Mouse (Mus musculus): ENCODE measurements around the gene Bnip2. TPM values are rescaled to one million over a fixed set of nuclear protein-coding genes. Genes with fewer than 3 reads are reported as not detected.
A peak's percentile ranks its signal among the peaks of the same experiment; 100 is the strongest.

Bnip2 gene
- total and polyA plus RNA-seq, 2 experiments = 12.8 to 74.3 TPM

DNA sequence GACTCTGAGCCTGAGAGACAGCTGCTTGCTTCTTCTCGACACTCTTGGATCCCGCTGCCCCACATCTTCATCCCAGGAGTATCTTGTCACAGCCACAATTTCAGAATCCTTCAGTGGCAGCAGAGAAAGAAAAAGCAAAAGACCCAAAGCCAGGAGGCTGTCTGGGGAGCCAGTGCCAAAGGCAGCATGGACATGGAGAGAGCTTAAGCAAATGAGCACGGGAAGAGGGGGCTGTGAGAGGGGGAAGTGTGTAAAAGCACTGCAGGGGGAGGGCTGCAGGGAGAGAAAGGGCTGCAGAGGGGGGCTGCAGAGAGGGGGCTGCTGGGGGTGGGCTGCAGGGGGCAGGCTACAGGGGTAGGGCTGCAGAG is 60.1 kb downstream of the Bnip2 start:
- no peaks in the 10 kb centered on the region for H3K79me2 ChIP-seq (ENCODE audit: control insufficient read depth, insufficient read depth, low read length)
- H3K9ac ChIP-seq (ENCODE audit: low read depth, low read length) = no peak overlapping the region
- H3K27ac ChIP-seq (replicated peaks; ENCODE audit: insufficient read depth, low read depth, low read length) = no peak overlapping the region
- no peaks in the 10 kb centered on the region for H3K36me3 ChIP-seq (ENCODE audit: control insufficient read depth, insufficient read depth, low read length)
- no peaks in the 10 kb centered on the region for H3K4me1 ChIP-seq (ENCODE audit: control insufficient read depth, insufficient read depth, low read length)
- 79% methylated on average over 3 of the region's 3 CpGs for WGBS
- no peaks in the 10 kb centered on the region for H3K27me3 ChIP-seq (ENCODE audit: control insufficient read depth, insufficient read depth, low read length)
- H3K4me3 ChIP-seq (ENCODE audit: insufficient read depth, low read depth, low read length) = no peak overlapping the region
- DNase-seq (ENCODE audit: extremely low read depth, low read depth, low spot score) = no peak
- no peak for TF ChIP-seq POLR2A (IDR thresholded peaks at IDR 0.05; ENCODE audit: extremely low read depth, insufficient read depth, low read length)
- no peak for TF ChIP-seq CTCF (IDR thresholded peaks at IDR 0.05; ENCODE audit: low read depth, low read length)

DNA sequence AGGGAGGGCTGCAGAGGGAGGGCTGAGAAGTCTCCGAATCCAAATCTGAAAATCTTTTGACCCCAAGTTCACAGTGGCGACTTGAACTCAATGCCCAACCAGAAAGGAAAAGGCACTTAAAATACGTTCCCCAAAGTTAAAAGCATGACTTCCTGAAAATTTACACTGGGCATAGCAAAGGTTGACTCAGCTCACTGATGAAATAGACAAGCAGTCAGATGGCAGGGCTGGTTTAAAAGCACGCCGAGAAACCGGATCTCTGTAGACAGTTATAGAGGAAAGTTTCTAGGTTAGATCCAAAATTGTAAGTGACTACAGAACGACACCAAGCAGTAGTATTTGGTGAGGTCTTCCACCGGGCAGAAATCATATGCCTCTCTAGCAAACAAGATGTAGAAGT is 60.6 kb downstream of the Bnip2 start:
- H3K79me2 ChIP-seq (ENCODE audit: control insufficient read depth, insufficient read depth, low read length) = no peaks in the 10 kb centered on the region
- no peak for DNase-seq (ENCODE audit: extremely low read depth, low read depth, low spot score)
- no peaks in the 10 kb centered on the region for H3K27me3 ChIP-seq (ENCODE audit: control insufficient read depth, insufficient read depth, low read length)
- no peak overlapping the region for H3K27ac ChIP-seq (replicated peaks; ENCODE audit: insufficient read depth, low read depth, low read length)
- H3K4me1 ChIP-seq (ENCODE audit: control insufficient read depth, insufficient read depth, low read length) = no peaks in the 10 kb centered on the region
- no peak overlapping the region for H3K4me3 ChIP-seq (ENCODE audit: insufficient read depth, low read depth, low read length)
- H3K9ac ChIP-seq (ENCODE audit: low read depth, low read length) = no peak overlapping the region
- no peaks in the 10 kb centered on the region for H3K36me3 ChIP-seq (ENCODE audit: control insufficient read depth, insufficient read depth, low read length)
- TF ChIP-seq CTCF (IDR thresholded peaks at IDR 0.05; ENCODE audit: low read depth, low read length) (no peak), POLR2A (IDR thresholded peaks at IDR 0.05; ENCODE audit: extremely low read depth, insufficient read depth, low read length) (no peak)
- WGBS = 46% methylated on average over 8 of the region's 8 CpGs

DNA sequence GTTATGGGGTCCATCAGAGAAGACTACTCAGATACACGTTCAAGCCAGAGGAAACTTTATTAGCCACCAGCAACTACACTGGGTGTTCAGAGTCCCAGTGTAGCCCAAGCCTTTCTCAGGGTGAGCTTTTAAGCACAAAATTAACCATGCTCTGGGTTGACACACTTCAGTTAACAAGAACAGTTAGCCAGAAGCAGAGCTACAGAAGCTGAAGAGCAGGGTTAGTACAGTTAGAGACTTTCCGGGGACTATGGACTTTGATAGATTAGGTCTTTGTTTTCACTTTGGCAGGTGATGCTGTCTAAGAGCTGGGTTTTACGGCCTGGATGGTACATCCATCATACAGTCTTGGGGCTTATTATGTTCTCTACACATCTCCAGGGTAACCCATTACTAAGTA is 63.5 kb downstream of the Bnip2 start:
- Histone ChIP-seq H3K36me3 (ENCODE audit: control insufficient read depth, insufficient read depth, low read length) (no peaks in the 10 kb centered on the region), H3K4me1 (ENCODE audit: control insufficient read depth, insufficient read depth, low read length) (no peaks in the 10 kb centered on the region), H3K27ac (replicated peaks; ENCODE audit: insufficient read depth, low read depth, low read length) (no peak overlapping the region), H3K9ac (ENCODE audit: low read depth, low read length) (no peak overlapping the region), H3K79me2 (ENCODE audit: control insufficient read depth, insufficient read depth, low read length) (no peaks in the 10 kb centered on the region), H3K4me3 (ENCODE audit: insufficient read depth, low read depth, low read length) (no peak overlapping the region), H3K27me3 (ENCODE audit: control insufficient read depth, insufficient read depth, low read length) (no peaks in the 10 kb centered on the region)
- WGBS = 34% methylated on average over 3 of the region's 3 CpGs
- peak; percentile 8 for DNase-seq (ENCODE audit: extremely low read depth, low read depth, low spot score)
- TF ChIP-seq CTCF (IDR thresholded peaks at IDR 0.05; ENCODE audit: low read depth, low read length) (no peak), POLR2A (IDR thresholded peaks at IDR 0.05; ENCODE audit: extremely low read depth, insufficient read depth, low read length) (no peak)

DNA sequence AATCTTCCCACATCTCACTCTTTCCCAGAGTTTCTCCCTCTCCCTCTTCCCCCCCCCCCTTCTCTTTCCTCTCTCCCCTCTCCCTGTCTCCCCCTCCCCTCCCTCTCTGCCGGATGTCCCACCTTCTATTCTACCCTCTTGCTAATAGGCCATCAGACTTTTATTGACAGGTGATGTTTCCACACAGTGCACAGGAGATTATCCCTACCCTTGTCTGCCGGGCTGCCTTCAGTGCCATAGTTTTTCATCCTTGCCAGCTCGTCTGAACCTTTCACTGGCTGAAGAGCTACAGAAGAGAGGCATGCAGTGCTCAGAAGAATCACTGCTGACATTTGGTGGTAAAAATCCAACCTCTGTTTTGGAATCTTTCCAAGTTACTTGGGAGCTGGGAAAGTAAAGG is 64.1 kb downstream of the Bnip2 start:
- Histone ChIP-seq H3K27me3 (ENCODE audit: control insufficient read depth, insufficient read depth, low read length) (no peaks in the 10 kb centered on the region), H3K36me3 (ENCODE audit: control insufficient read depth, insufficient read depth, low read length) (no peaks in the 10 kb centered on the region), H3K9ac (ENCODE audit: low read depth, low read length) (no peak overlapping the region), H3K4me3 (ENCODE audit: insufficient read depth, low read depth, low read length) (no peak overlapping the region), H3K27ac (replicated peaks; ENCODE audit: insufficient read depth, low read depth, low read length) (no peak overlapping the region), H3K4me1 (ENCODE audit: control insufficient read depth, insufficient read depth, low read length) (no peaks in the 10 kb centered on the region), H3K79me2 (ENCODE audit: control insufficient read depth, insufficient read depth, low read length) (no peaks in the 10 kb centered on the region)
- WGBS = 58% methylated on average over 3 of the region's 3 CpGs
- no peak for DNase-seq (ENCODE audit: extremely low read depth, low read depth, low spot score)
- TF ChIP-seq POLR2A (IDR thresholded peaks at IDR 0.05; ENCODE audit: extremely low read depth, insufficient read depth, low read length) (no peak), CTCF (IDR thresholded peaks at IDR 0.05; ENCODE audit: low read depth, low read length) (no peak)

Other genes with a start within 250 kb of the Bnip2 start
- not detected in 2 replicates for gene Foxb1, start 228.5 kb upstream of the Bnip2 start, total RNA-seq (2014; rRNA removed)
- gene Foxb1, start 228.5 kb upstream of the Bnip2 start, polyA plus RNA-seq (2012; rRNA removed) = not detected in 2 replicates
- 56.2 and 59.4 TPM in 2 replicates for gene Gtf2a2, start 23.1 kb downstream of the Bnip2 start, total RNA-seq (2014; rRNA removed)
- 11.9 and 13.4 TPM in 2 replicates for gene Gtf2a2, start 23.1 kb downstream of the Bnip2 start, polyA plus RNA-seq (2012; rRNA removed)
- 0.07 and 0.09 TPM in 2 replicates for gene Gcnt3, start 48.6 kb downstream of the Bnip2 start, total RNA-seq (2014; rRNA removed)
- 0.02 TPM in 1 of 2 replicates, not detected in the other for gene Gcnt3, start 48.6 kb downstream of the Bnip2 start, polyA plus RNA-seq (2012; rRNA removed)
- 2.5 and 2.6 TPM in 2 replicates for gene Fam81a, start 153.1 kb downstream of the Bnip2 start, total RNA-seq (2014; rRNA removed)
- 0.44 and 0.57 TPM in 2 replicates for gene Fam81a, start 153.1 kb downstream of the Bnip2 start, polyA plus RNA-seq (2012; rRNA removed)
- gene Myo1e, start 217.9 kb downstream of the Bnip2 start, total RNA-seq (2014; rRNA removed) = 25.1 and 27.2 TPM in 2 replicates
- gene Myo1e, start 217.9 kb downstream of the Bnip2 start, polyA plus RNA-seq (2012; rRNA removed) = 9.2 and 11.2 TPM in 2 replicates